Mouse (Mus musculus) hindbrain, embryonic 10.5 days (tissue): ENCODE results near the gene Fam49a. TPM values are rescaled to one million over a fixed set of nuclear protein-coding genes. Genes with fewer than 3 reads are reported as not detected.
A peak's percentile ranks its signal among the peaks of the same experiment; 100 is the strongest.
"Not testable (repeated sequence)": the region's sequence is repeated elsewhere in the genome, so short reads cannot be mapped to it uniquely, and the experiment has no call there.

Source experiments
- DNase-seq: peaks from one replicate; pipeline ENCODE4 v3.0.0-alpha.2; 2017; ENCODE audit warnings: low spot score
- H3K27ac ChIP-seq: fragments of 300-500 bp; sonication (generic); 2 replicates; pipeline ENCODE4 v1.5.1; 2016; ENCODE audit warnings: mild to moderate bottlenecking, moderate library complexity
- H3K27me3 ChIP-seq: fragments of 300-500 bp; sonication (generic); 2 replicates; pipeline ENCODE4 v1.6.1; 2016; ENCODE audit warnings: mild to moderate bottlenecking; ENCODE audit not compliant: poor library complexity, insufficient read depth, severe bottlenecking
- H3K36me3 ChIP-seq: fragments of 300-500 bp; sonication (generic); 2 replicates; pipeline ENCODE4 v1.6.1; 2016; ENCODE audit warnings: mild to moderate bottlenecking, moderate library complexity
- H3K4me1 ChIP-seq: fragments of 300-500 bp; sonication (generic); replicated peaks from 2 replicates; pipeline ENCODE4 v1.6.1; 2016; ENCODE audit warnings: mild to moderate bottlenecking
- H3K4me3 ChIP-seq: fragments of 300-500 bp; sonication (generic); 2 replicates; pipeline ENCODE4 v1.5.1; 2016; ENCODE audit warnings: mild to moderate bottlenecking, moderate library complexity
- H3K9me3 ChIP-seq: fragments of 300-500 bp; sonication (generic); 2 replicates; pipeline ENCODE4 v1.6.1; 2016; ENCODE audit warnings: mild to moderate bottlenecking, moderate library complexity
- WGBS: fragments of 180-500 bp; shearing (Covaris S2); methylation state at CpG from one replicate; pipeline ENCODE4 v1.1.7; 2016; 5-methylcytosine and 5-hydroxymethylcytosine counted together
- polyA plus RNA-seq: library from polyadenylated mRNA; unstranded; fragments of >200 nt; fragmentation: Nextera tagmentation; extraction: Ambion mirVana; gene quantifications from 2 replicates; pipeline ENCODE4 v1.2.1, GENCODE M21; 2016

Fam49a gene
- polyA plus RNA-seq, 1 experiment from 2014 or later: 13.4 TPM

- Histone ChIP-seq H3K9me3 (no peaks in the 10 kb centered on the region), H3K27ac (no peak overlapping the region), H3K27me3 (no peaks in the 10 kb centered on the region), H3K36me3 (no peaks in the 10 kb centered on the region), H3K4me1 (peaks cover 23% of the 10 kb centered on the region; the same call in 1 of the 2 replicates), H3K4me3 (no peak overlapping the region)
- no peak for DNase-seq
- 87% methylated on average over 3 of the region's 3 CpGs for WGBS
These were observed 59.2 kb downstream of the Fam49a start for GRCm38 (mm10) chr12:12321111-12321510.

DNA sequence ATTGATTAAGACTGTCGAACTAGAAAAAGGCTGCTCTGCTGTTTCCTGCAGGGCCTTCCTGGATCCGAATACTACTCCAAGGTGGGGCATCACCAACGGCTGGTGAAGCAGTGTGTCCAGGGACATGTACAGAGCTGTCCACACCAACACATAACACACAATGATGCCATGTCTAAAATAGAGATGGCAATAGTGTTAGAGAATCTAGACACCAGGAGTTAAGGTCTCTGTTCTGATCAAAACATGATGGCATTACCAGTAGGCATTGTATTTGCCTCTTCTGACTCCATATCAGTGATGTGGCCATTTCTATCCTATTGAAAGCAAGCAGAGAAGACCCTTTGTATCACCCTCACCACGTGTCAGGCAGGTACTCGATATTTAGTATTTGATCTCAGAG is 61.1 kb downstream of the Fam49a start:
- 87% methylated on average over 5 of the region's 5 CpGs for WGBS
- Histone ChIP-seq H3K36me3 (no peaks in the 10 kb centered on the region), H3K9me3 (no peaks in the 10 kb centered on the region), H3K4me1 (peaks cover 8% of the 10 kb centered on the region; the same call in 1 of the 2 replicates), H3K27me3 (no peaks in the 10 kb centered on the region), H3K27ac (no peak overlapping the region), H3K4me3 (no peak overlapping the region)
- no peak for DNase-seq

DNA sequence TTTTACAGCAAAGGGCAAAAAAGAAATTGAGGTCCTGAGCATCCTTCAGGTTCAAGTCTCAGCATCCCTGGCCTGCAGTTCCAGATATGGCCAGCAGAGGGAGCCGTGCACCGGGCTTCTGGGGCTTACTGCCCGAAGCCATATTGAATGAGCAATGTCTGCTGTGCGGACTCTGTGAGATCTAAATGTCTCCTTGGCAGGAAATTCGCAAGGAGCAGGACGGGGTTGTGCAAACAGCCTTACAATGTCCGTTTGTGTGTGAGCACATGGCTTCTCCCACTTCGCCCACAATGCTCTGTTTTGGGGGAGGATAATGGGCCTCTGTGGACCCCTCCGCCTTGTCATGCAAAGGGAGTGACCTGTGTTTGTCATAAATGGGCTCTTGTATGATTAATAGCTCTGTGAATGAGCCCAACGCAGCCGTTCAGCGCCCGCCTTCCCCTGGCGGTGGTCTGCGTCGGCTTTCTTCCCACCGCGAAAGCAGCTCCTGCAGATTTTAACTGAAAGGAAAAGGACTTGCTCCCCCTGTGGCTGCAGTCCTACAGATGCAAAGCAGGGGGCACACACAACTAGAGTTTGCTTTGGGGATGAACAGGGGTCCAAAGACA is 61.8 kb downstream of the Fam49a start:
- WGBS: 17% methylated on average over 18 of the region's 18 CpGs
- Histone ChIP-seq H3K9me3 (no peaks in the 10 kb centered on the region), H3K27me3 (no peaks in the 10 kb centered on the region), H3K4me3 (peak overlapping the region; percentile 43), H3K27ac (peak overlapping the region; percentile 89), H3K36me3 (no peaks in the 10 kb centered on the region), H3K4me1 (peaks cover 8% of the 10 kb centered on the region; the same call in 1 of the 2 replicates)
- DNase-seq: peak; percentile 92

GRCm38 (mm10) chr12:12324266-12324665 is 62.3 kb downstream of the Fam49a start:
- H3K36me3 ChIP-seq, DNase-seq, H3K9me3 ChIP-seq, H3K27me3 ChIP-seq, H3K4me1 ChIP-seq: not testable (repeated sequence)
- Histone ChIP-seq H3K4me3 (peak overlapping the region; percentile 43), H3K27ac (peak overlapping the region; percentile 89)
- 90% methylated on average over 22 of the region's 22 CpGs for WGBS

GRCm38 (mm10) chr12:12333526-12334310 is 71.8 kb downstream of the Fam49a start:
- 93% methylated on average over 11 of the region's 11 CpGs for WGBS
- Histone ChIP-seq H3K4me1 (no peaks in the 10 kb centered on the region), H3K4me3 (no peak overlapping the region), H3K27me3 (no peaks in the 10 kb centered on the region), H3K36me3 (no peaks in the 10 kb centered on the region), H3K9me3 (no peaks in the 10 kb centered on the region), H3K27ac (no peak overlapping the region)
- no peak for DNase-seq

DNA sequence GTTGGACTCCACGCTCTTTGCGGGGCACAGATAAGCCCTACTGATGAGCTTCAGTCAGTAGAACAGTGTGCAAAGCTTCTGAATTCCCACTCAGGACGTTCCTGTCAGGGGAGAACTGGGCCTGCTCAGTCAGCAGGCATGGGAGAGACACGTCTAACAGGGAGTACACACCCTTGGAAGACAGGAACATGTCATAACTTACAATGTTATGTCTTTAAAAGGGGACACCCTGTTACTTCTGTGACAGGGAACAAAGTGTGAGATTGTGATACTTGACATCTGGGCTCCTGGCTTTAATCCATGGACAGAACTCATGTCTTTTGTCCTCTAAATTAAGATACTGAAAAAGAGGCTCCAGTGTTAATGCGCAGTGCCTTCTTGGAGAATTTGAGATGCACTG is 72.5 kb downstream of the Fam49a start:
- Histone ChIP-seq H3K27ac (no peak overlapping the region), H3K4me3 (no peak overlapping the region), H3K4me1 (no peaks in the 10 kb centered on the region), H3K36me3 (no peaks in the 10 kb centered on the region), H3K27me3 (no peaks in the 10 kb centered on the region), H3K9me3 (no peaks in the 10 kb centered on the region)
- no peak for DNase-seq
- 96% methylated on average over 5 of the region's 5 CpGs for WGBS

DNA sequence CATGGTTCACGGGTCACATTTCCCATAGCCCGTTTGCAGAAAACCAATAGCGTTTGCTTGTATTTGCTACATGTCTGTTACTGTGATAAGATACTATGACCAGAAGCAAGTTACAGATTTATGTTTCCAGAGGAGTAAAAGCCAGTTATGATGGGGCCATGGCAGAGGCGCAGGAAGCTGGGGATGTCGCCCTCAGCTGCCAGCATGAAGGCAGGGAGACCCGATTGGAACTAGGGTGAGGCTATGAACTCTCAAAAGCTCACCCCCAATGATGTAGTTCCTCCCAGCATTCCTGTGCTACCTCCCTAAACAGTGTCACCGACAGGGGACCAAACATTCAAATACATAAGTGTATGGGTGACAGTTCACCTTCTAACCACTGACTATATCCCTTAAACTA is 73.6 kb downstream of the Fam49a start:
- Histone ChIP-seq H3K27me3 (no peaks in the 10 kb centered on the region), H3K4me3 (no peak overlapping the region), H3K9me3 (no peaks in the 10 kb centered on the region), H3K27ac (no peak overlapping the region), H3K36me3 (no peaks in the 10 kb centered on the region), H3K4me1 (no peaks in the 10 kb centered on the region)
- whole genome bisulfite sequencing: 89% methylated on average over 7 of the region's 7 CpGs
- no peak for DNase-seq

GRCm38 (mm10) chr12:12337378-12337777 is 75.4 kb downstream of the Fam49a start:
- no peak for DNase-seq
- Histone ChIP-seq H3K36me3 (no peaks in the 10 kb centered on the region), H3K4me3 (no peak overlapping the region), H3K9me3 (no peaks in the 10 kb centered on the region), H3K27ac (no peak overlapping the region), H3K27me3 (no peaks in the 10 kb centered on the region), H3K4me1 (no peaks in the 10 kb centered on the region)
- 89% methylated on average over 6 of the region's 6 CpGs for WGBS

GRCm38 (mm10) chr12:12343320-12343719 is 81.4 kb downstream of the Fam49a start:
- Histone ChIP-seq H3K4me3 (no peak overlapping the region), H3K27ac (no peak overlapping the region), H3K36me3 (no peaks in the 10 kb centered on the region), H3K27me3 (no peaks in the 10 kb centered on the region), H3K9me3 (no peaks in the 10 kb centered on the region), H3K4me1 (no peaks in the 10 kb centered on the region)
- DNase-seq: no peak
- 91% methylated on average over 2 of the region's 2 CpGs for WGBS

DNA sequence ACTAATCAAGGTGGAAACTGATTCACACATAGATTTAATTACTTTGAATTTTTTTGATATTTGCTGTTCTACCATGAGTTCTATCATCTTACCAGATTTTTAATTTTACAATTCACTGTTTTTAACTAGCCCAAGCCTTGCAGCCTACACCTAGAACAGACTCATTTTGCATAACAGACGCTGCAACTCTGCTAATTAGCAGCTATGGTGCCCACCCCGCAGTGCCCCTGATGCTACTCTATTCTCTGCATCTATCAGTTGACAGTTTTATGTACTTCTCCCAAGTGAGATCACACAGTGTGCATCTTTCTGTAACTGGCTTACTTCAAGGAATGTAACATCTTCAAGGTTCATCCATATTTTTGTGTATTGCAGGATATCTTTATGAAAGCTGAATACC is 86.7 kb downstream of the Fam49a start:
- Histone ChIP-seq H3K36me3 (no peaks in the 10 kb centered on the region), H3K27me3 (no peaks in the 10 kb centered on the region), H3K4me3 (no peak overlapping the region), H3K9me3 (no peaks in the 10 kb centered on the region), H3K27ac (no peak overlapping the region), H3K4me1 (peaks cover 4% of the 10 kb centered on the region; the same call in 1 of the 2 replicates)
- WGBS: 83% methylated on average over 2 of the region's 2 CpGs
- no peak for DNase-seq

- Histone ChIP-seq H3K4me3 (no peak overlapping the region), H3K27me3 (no peaks in the 10 kb centered on the region), H3K4me1 (peaks cover 4% of the 10 kb centered on the region; the same call in 1 of the 2 replicates), H3K9me3 (no peaks in the 10 kb centered on the region), H3K36me3 (no peaks in the 10 kb centered on the region), H3K27ac (no peak overlapping the region)
- 74% methylated on average over 6 of the region's 6 CpGs for WGBS
- no peak for DNase-seq
These were observed 87.8 kb downstream of the Fam49a start for GRCm38 (mm10) chr12:12349645-12350288.

- no peaks in the 10 kb centered on the region for H3K9me3 ChIP-seq
- H3K27ac ChIP-seq: no peak overlapping the region
- WGBS: 76% methylated on average over 11 of the region's 11 CpGs
- no peak overlapping the region for H3K4me3 ChIP-seq
- peaks cover 4% of the 10 kb centered on the region; the same call in 1 of the 2 replicates for H3K4me1 ChIP-seq
- no peaks in the 10 kb centered on the region for H3K27me3 ChIP-seq
- DNase-seq: no peak
- H3K36me3 ChIP-seq: no peaks in the 10 kb centered on the region
These were observed 90.0 kb downstream of the Fam49a start for GRCm38 (mm10) chr12:12351816-12352552.
